Mouse (Mus musculus): ENCODE measurements around the gene Olfr1387. TPM values are rescaled to one million over a fixed set of nuclear protein-coding genes. Genes with fewer than 3 reads are reported as not detected.

The Olfr1387 gene
- polyA plus RNA-seq, 1 experiment from 2014 or later: not detected

Other genes starting within 250 kb of the Olfr1387 start
- 32.0 and 32.6 TPM in 2 replicates for gene Mgat1, start 211.2 kb upstream of the Olfr1387 start, polyA plus RNA-seq (2015; fragmentation: Nextera tagmentation; extraction: Ambion mirVana)
- gene Olfr1393, start 177.0 kb upstream of the Olfr1387 start, polyA plus RNA-seq (2015; fragmentation: Nextera tagmentation; extraction: Ambion mirVana): not detected in 2 replicates
- not detected in 2 replicates for gene Olfr1392, start 170.1 kb upstream of the Olfr1387 start, polyA plus RNA-seq (2015; fragmentation: Nextera tagmentation; extraction: Ambion mirVana)
- not detected in 2 replicates for gene Olfr10, start 150.6 kb upstream of the Olfr1387 start, polyA plus RNA-seq (2015; fragmentation: Nextera tagmentation; extraction: Ambion mirVana)
- not detected in 2 replicates for gene Olfr1391, start 132.6 kb upstream of the Olfr1387 start, polyA plus RNA-seq (2015; fragmentation: Nextera tagmentation; extraction: Ambion mirVana)
- not detected in 2 replicates for gene Olfr1390, start 120.2 kb upstream of the Olfr1387 start, polyA plus RNA-seq (2015; fragmentation: Nextera tagmentation; extraction: Ambion mirVana)
- not detected in 2 replicates for gene Olfr1389, start 32.3 kb upstream of the Olfr1387 start, polyA plus RNA-seq (2015; fragmentation: Nextera tagmentation; extraction: Ambion mirVana)
- gene Olfr1388, start 18.7 kb upstream of the Olfr1387 start, polyA plus RNA-seq (2015; fragmentation: Nextera tagmentation; extraction: Ambion mirVana): 0.03 and 0.08 TPM in 2 replicates
- not detected in 2 replicates for gene Olfr1386, start 9.7 kb downstream of the Olfr1387 start, polyA plus RNA-seq (2015; fragmentation: Nextera tagmentation; extraction: Ambion mirVana)
- gene Olfr1385, start 33.7 kb downstream of the Olfr1387 start, polyA plus RNA-seq (2015; fragmentation: Nextera tagmentation; extraction: Ambion mirVana): not detected in 2 replicates
- gene Olfr1384, start 51.4 kb downstream of the Olfr1387 start, polyA plus RNA-seq (2015; fragmentation: Nextera tagmentation; extraction: Ambion mirVana): not detected in 2 replicates
- not detected in 2 replicates for gene Olfr1383, start 64.3 kb downstream of the Olfr1387 start, polyA plus RNA-seq (2015; fragmentation: Nextera tagmentation; extraction: Ambion mirVana)
- gene Olfr1382, start 72.9 kb downstream of the Olfr1387 start, polyA plus RNA-seq (2015; fragmentation: Nextera tagmentation; extraction: Ambion mirVana): not detected in 2 replicates
- gene Olfr1381, start 88.1 kb downstream of the Olfr1387 start, polyA plus RNA-seq (2015; fragmentation: Nextera tagmentation; extraction: Ambion mirVana): not detected in 2 replicates
- gene Olfr1380, start 101.5 kb downstream of the Olfr1387 start, polyA plus RNA-seq (2015; fragmentation: Nextera tagmentation; extraction: Ambion mirVana): not detected in 2 replicates
- 2.4 and 2.7 TPM in 2 replicates for gene Flt4, start 153.9 kb downstream of the Olfr1387 start, polyA plus RNA-seq (2015; fragmentation: Nextera tagmentation; extraction: Ambion mirVana)
- gene Scgb3a1, start 208.3 kb downstream of the Olfr1387 start, polyA plus RNA-seq (2015; fragmentation: Nextera tagmentation; extraction: Ambion mirVana): not detected in 2 replicates